Mouse (Mus musculus) embryonic facial prominence, embryonic 12.5 days (tissue): Measurements from ENCODE around the gene Papss1. TPM values are rescaled to one million over a fixed set of nuclear protein-coding genes. Genes with fewer than 3 reads are reported as not detected.

Source experiments
- ATAC-seq: fragments of 200-750 bp; cut with Nextera tagmentation; 2 replicates; pipeline ENCODE4 v1.8.0; 2017; ENCODE audit not compliant: insufficient number of reproducible peaks, insufficient read depth, low FRiP score, low TSS enrichment
- H3K27ac ChIP-seq: fragments of 300-500 bp; sonication (generic); 2 replicates; pipeline ENCODE4 v1.5.1; 2016; ENCODE audit warnings: mild to moderate bottlenecking
- H3K27me3 ChIP-seq: fragments of 300-500 bp; sonication (generic); 2 replicates; pipeline ENCODE4 v1.6.1; 2016; ENCODE audit warnings: mild to moderate bottlenecking, moderate library complexity
- H3K36me3 ChIP-seq: fragments of 300-500 bp; sonication (generic); 2 replicates; pipeline ENCODE4 v1.6.1; 2016; ENCODE audit warnings: mild to moderate bottlenecking
- H3K4me1 ChIP-seq: fragments of 300-500 bp; sonication (generic); 2 replicates; pipeline ENCODE4 v1.6.1; 2016
- H3K4me2 ChIP-seq: fragments of 300-500 bp; sonication (generic); replicated peaks from 2 replicates; pipeline ENCODE4 v1.6.1; 2016; ENCODE audit warnings: mild to moderate bottlenecking, moderate library complexity
- H3K4me3 ChIP-seq: fragments of 300-500 bp; sonication (generic); 2 replicates; pipeline ENCODE4 v1.5.1; 2016; ENCODE audit warnings: mild to moderate bottlenecking
- H3K9ac ChIP-seq: fragments of 300-500 bp; sonication (generic); 2 replicates; pipeline ENCODE4 v1.6.1; 2016; ENCODE audit warnings: mild to moderate bottlenecking, moderate library complexity
- H3K9me3 ChIP-seq: fragments of 300-500 bp; sonication (generic); 2 replicates; pipeline ENCODE4 v1.6.1; 2016; ENCODE audit warnings: mild to moderate bottlenecking, moderate library complexity
- WGBS: fragments of 180-500 bp; shearing (Covaris S2); methylation state at CpG from one replicate; pipeline ENCODE4 v1.1.7; 2016; 5-methylcytosine and 5-hydroxymethylcytosine counted together
- polyA plus RNA-seq: library from polyadenylated mRNA; unstranded; fragments of >200 nt; fragmentation: Nextera tagmentation; extraction: Ambion mirVana; gene quantifications from 2 replicates; pipeline ENCODE4 v1.2.1, GENCODE M21; 2016

The Papss1 gene
- polyA plus RNA-seq, 1 experiment from 2014 or later = 124 TPM

- ATAC-seq = no peak
- Histone ChIP-seq H3K4me2 (no peak overlapping the region), H3K9ac (no peak overlapping the region), H3K9me3 (no peaks in the 10 kb centered on the region), H3K27me3 (no peaks in the 10 kb centered on the region), H3K36me3 (peaks cover 21% of the 10 kb centered on the region), H3K27ac (no peak overlapping the region), H3K4me1 (no peaks in the 10 kb centered on the region), H3K4me3 (no peak overlapping the region)
- WGBS = 91% methylated on average over 18 of the region's 18 CpGs
Measured at GRCm38 (mm10) chr3:131618580-131619338, 54.2 kb downstream of the Papss1 start.

GRCm38 (mm10) chr3:131623208-131623607, 58.6 kb downstream of the Papss1 start:
- Histone ChIP-seq H3K9me3 (no peaks in the 10 kb centered on the region), H3K4me3 (no peak overlapping the region), H3K36me3 (peaks cover 39% of the 10 kb centered on the region), H3K4me1 (no peaks in the 10 kb centered on the region), H3K27ac (no peak overlapping the region), H3K27me3 (no peaks in the 10 kb centered on the region), H3K4me2 (no peak overlapping the region), H3K9ac (no peak overlapping the region)
- WGBS = 82% methylated on average over 1 of the region's 1 CpGs
- ATAC-seq = no peak

DNA sequence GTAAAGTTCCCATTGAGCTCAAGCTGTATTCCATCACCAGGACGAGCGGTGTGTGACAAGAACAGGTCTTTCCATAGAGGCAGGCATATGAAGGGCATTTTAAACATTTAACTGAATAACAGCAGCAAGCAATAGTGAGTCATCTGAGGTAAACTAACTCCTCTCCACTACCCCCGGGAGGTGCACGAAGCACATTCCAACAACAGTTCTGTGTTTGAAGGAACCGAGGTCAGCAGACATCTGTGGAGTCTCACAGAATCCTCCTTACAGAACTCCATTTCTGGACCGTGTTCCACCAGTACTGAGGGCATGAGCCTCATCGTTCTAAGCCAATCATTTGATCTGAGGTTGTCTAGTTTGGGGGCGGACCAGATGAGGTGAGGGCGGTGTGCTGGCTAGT, 59.5 kb downstream of the Papss1 start:
- H3K36me3 ChIP-seq = peaks cover 36% of the 10 kb centered on the region
- H3K27ac ChIP-seq = no peak overlapping the region
- WGBS = 93% methylated on average over 9 of the region's 9 CpGs
- no peaks in the 10 kb centered on the region for H3K27me3 ChIP-seq
- no peak overlapping the region for H3K4me3 ChIP-seq
- H3K9me3 ChIP-seq = no peaks in the 10 kb centered on the region
- no peak overlapping the region for H3K4me2 ChIP-seq
- no peak for ATAC-seq
- no peaks in the 10 kb centered on the region for H3K4me1 ChIP-seq
- no peak overlapping the region for H3K9ac ChIP-seq

GRCm38 (mm10) chr3:131627476-131627875, 62.9 kb downstream of the Papss1 start:
- H3K4me3 ChIP-seq = no peak overlapping the region
- no peaks in the 10 kb centered on the region for H3K27me3 ChIP-seq
- 89% methylated on average over 4 of the region's 4 CpGs for WGBS
- H3K4me2 ChIP-seq = no peak overlapping the region
- H3K27ac ChIP-seq = no peak overlapping the region
- peaks cover 48% of the 10 kb centered on the region for H3K36me3 ChIP-seq
- H3K9me3 ChIP-seq = no peaks in the 10 kb centered on the region
- no peak overlapping the region for H3K9ac ChIP-seq
- no peak for ATAC-seq
- H3K4me1 ChIP-seq = no peaks in the 10 kb centered on the region

GRCm38 (mm10) chr3:131628265-131628664, 63.7 kb downstream of the Papss1 start:
- WGBS = 87% methylated on average over 5 of the region's 5 CpGs
- no peak overlapping the region for H3K27ac ChIP-seq
- H3K9me3 ChIP-seq = no peaks in the 10 kb centered on the region
- H3K9ac ChIP-seq = no peak overlapping the region
- H3K27me3 ChIP-seq = no peaks in the 10 kb centered on the region
- no peak for ATAC-seq
- peaks cover 48% of the 10 kb centered on the region for H3K36me3 ChIP-seq
- no peaks in the 10 kb centered on the region for H3K4me1 ChIP-seq
- no peak overlapping the region for H3K4me2 ChIP-seq
- no peak overlapping the region for H3K4me3 ChIP-seq

- no peak for ATAC-seq
- H3K4me3 ChIP-seq = no peak overlapping the region
Measured at GRCm38 (mm10) chr3:131628931-131629330, 64.4 kb downstream of the Papss1 start.

DNA sequence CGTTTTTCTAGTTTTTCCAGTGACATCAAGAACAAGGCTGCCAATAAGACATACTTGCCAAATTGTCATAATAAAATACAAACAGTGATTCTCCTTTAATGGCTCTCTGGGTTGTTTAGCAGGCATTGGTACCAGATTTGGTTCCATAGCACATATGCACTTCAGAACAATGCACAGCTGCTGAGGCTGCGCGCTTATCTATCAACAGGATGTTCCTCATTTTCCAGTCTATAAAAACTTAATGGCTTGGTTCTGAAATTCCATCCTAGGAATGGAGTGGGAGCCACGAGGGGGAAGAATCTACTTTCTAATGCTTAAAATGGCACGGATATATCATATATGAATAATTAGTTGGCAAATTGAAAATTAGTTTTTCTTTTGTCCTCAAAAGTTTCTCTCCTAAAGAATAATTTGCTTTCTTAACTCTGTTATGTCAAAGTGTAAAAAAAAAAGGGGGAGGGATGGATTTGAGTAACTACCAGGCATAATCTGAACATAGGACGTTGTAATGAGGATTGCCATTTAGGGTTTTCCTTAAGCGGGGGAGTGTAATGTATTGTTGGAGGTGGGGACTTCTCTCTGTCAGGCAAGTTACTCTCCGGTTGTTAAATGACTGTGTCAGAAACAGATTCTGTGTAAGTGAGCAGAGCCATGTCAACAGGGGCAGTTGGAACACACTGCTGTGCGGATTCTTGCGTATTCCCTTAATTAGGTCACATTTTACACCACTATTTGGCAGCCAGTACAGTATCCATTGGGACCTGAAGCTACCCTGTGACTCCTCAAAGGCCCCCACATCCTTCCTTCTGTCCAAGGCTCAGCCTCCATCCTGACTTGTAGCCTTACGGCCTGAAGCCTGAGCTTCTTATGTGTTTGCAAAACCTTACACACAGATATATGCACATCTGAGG, 66.1 kb downstream of the Papss1 start:
- H3K9ac ChIP-seq = no peak overlapping the region
- H3K27me3 ChIP-seq = no peaks in the 10 kb centered on the region
- H3K27ac ChIP-seq = no peak overlapping the region
- 79% methylated on average over 11 of the region's 11 CpGs for WGBS
- no peak overlapping the region for H3K4me3 ChIP-seq
- H3K9me3 ChIP-seq = no peaks in the 10 kb centered on the region
- ATAC-seq = no peak
- peaks cover 42% of the 10 kb centered on the region for H3K36me3 ChIP-seq
- no peaks in the 10 kb centered on the region; the same call in 1 of the 2 replicates for H3K4me1 ChIP-seq
- H3K4me2 ChIP-seq = no peak overlapping the region

More at GRCm38 (mm10) chr3:131628931-131629330, 64.4 kb downstream of the Papss1 start:
- Histone ChIP-seq H3K4me2 (no peak overlapping the region), H3K36me3 (peaks cover 47% of the 10 kb centered on the region), H3K9ac (no peak overlapping the region), H3K9me3 (no peaks in the 10 kb centered on the region), H3K27ac (no peak overlapping the region), H3K27me3 (no peaks in the 10 kb centered on the region), H3K4me1 (no peaks in the 10 kb centered on the region)
- 87% methylated on average over 3 of the region's 3 CpGs for WGBS

DNA sequence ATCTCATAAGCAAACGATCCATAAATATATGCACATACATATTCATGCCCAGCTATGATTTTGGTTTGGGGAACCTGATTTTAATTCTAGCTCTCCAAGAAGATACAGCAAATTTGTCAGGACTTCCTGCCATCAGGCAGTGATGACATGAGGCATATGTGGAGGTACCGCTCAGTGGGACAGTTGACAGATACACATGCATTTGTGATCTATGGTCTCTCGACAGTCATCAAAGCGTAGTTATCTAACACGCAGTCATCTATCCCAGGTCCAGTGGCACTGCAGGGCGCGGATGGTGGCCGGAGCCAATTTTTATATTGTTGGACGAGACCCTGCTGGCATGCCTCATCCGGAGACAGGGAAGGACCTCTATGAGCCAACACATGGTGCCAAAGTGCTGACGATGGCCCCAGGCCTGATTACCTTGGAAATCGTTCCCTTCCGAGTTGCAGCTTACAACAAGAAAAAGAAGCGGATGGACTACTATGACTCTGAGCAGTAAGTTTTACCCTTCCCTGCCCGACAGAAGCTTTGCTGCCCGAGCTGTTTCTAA, 66.8 kb downstream of the Papss1 start:
- Histone ChIP-seq H3K9ac (no peak overlapping the region), H3K4me2 (no peak overlapping the region), H3K27ac (no peak overlapping the region), H3K27me3 (no peaks in the 10 kb centered on the region), H3K4me1 (peaks cover 4% of the 10 kb centered on the region; the same call in 1 of the 2 replicates), H3K36me3 (peaks cover 39% of the 10 kb centered on the region), H3K4me3 (no peak overlapping the region), H3K9me3 (no peaks in the 10 kb centered on the region)
- WGBS = 89% methylated on average over 16 of the region's 16 CpGs
- no peak for ATAC-seq

DNA sequence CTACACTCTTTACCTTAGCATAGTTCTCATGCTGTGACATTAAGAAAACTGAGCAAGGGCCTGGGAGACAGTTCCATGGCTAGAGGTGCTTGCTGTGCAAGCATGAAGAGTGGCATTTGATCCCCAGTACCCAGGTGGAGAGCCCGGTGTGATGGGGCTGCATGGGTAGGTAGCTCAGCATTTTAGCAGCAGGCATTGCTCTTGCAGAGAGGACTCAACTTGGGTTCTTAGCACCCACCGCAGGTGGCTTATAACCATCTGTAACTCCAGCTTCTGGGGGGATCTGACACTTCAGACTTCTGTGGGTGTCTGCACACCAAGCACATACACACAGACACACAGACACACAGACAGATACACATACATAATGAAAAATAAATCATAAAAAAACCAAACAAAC, 69.5 kb downstream of the Papss1 start:
- Histone ChIP-seq H3K4me3 (no peak overlapping the region), H3K27ac (no peak overlapping the region), H3K27me3 (no peaks in the 10 kb centered on the region), H3K36me3 (peaks cover 26% of the 10 kb centered on the region), H3K9ac (no peak overlapping the region), H3K4me1 (peaks cover 4% of the 10 kb centered on the region; the same call in 1 of the 2 replicates), H3K9me3 (no peaks in the 10 kb centered on the region), H3K4me2 (no peak overlapping the region)
- no peak for ATAC-seq
- WGBS = 96% methylated on average over 2 of the region's 2 CpGs

DNA sequence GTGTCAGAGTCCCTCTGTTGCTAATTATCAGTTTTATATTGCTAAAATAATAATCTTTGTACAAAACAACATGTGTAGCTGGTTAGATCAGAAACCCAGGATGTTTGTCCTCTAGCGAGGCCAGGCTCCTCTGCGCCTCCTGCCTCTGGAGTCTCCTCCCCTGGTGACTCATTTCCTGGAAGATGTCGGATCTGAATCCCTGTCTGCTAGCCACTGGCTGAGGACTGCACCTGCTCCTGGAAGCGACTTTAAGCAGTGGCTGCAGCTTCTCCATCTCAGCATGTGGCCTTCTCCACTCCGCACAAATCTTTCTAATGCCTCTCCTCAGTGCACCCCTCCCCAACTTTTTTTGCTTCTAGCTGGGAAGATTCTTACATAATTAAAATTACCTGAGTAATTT, 71.6 kb downstream of the Papss1 start:
- Histone ChIP-seq H3K4me3 (no peak overlapping the region), H3K4me2 (no peak overlapping the region), H3K36me3 (peaks cover 22% of the 10 kb centered on the region), H3K9me3 (no peaks in the 10 kb centered on the region), H3K4me1 (peaks cover 4% of the 10 kb centered on the region; the same call in 1 of the 2 replicates), H3K27ac (no peak overlapping the region), H3K9ac (no peak overlapping the region), H3K27me3 (no peaks in the 10 kb centered on the region)
- WGBS = 44% methylated on average over 5 of the region's 5 CpGs
- ATAC-seq = no peak

GRCm38 (mm10) chr3:131637008-131637407, 72.4 kb downstream of the Papss1 start:
- ATAC-seq = no peak
- H3K4me2 ChIP-seq = no peak overlapping the region
- peaks cover 14% of the 10 kb centered on the region for H3K36me3 ChIP-seq
- no peak overlapping the region for H3K27ac ChIP-seq
- H3K4me1 ChIP-seq = peaks cover 4% of the 10 kb centered on the region; the same call in 1 of the 2 replicates
- no peaks in the 10 kb centered on the region for H3K27me3 ChIP-seq
- no peak overlapping the region for H3K4me3 ChIP-seq
- H3K9me3 ChIP-seq = no peaks in the 10 kb centered on the region
- H3K9ac ChIP-seq = no peak overlapping the region
- 93% methylated on average over 3 of the region's 3 CpGs for WGBS
